Mouse (Mus musculus) liver, adult 2 months (tissue): ENCODE results near the gene Dnttip2. TPM values are rescaled to one million over a fixed set of nuclear protein-coding genes. Genes with fewer than 3 reads are reported as not detected.
"Not testable (repeated sequence)": the region's sequence is repeated elsewhere in the genome, so short reads cannot be mapped to it uniquely, and the experiment has no call there.

Experiments
- DNase-seq: peaks from one replicate; pipeline ENCODE4 v3.0.0-alpha.2; 2011; ENCODE audit warnings: low read depth, low spot score; ENCODE audit errors: extremely low read depth
- H3K27ac ChIP-seq: fragments of 200-500 bp; replicated peaks from 2 replicates; pipeline ENCODE4 v1.5.1; 2012; ENCODE audit warnings: low read depth, mild to moderate bottlenecking, control low read depth, inconsistent platforms, low read length; ENCODE audit not compliant: insufficient read depth
- H3K27me3 ChIP-seq: fragments of 200-500 bp; 2 replicates; pipeline ENCODE4 v1.6.1; 2012; ENCODE audit warnings: mild to moderate bottlenecking, moderate library complexity, low read length, inconsistent platforms; ENCODE audit not compliant: control insufficient read depth, insufficient read depth
- H3K36me3 ChIP-seq: fragments of 200-500 bp; 2 replicates; pipeline ENCODE4 v1.6.1; 2012; ENCODE audit warnings: low read length, inconsistent platforms; ENCODE audit not compliant: control insufficient read depth, insufficient read depth
- H3K4me1 ChIP-seq: fragments of 200-500 bp; 2 replicates; pipeline ENCODE4 v1.6.1; 2011; ENCODE audit warnings: low read length; ENCODE audit not compliant: control insufficient read depth, insufficient read depth
- H3K4me3 ChIP-seq: fragments of 200-500 bp; 2 replicates; pipeline ENCODE4 v1.5.1; 2011; ENCODE audit warnings: low read depth, mild to moderate bottlenecking, control low read depth, low read length, moderate library complexity; ENCODE audit not compliant: insufficient read depth
- H3K79me2 ChIP-seq: fragments of 200-500 bp; 2 replicates; pipeline ENCODE4 v1.6.1; 2012; ENCODE audit warnings: inconsistent platforms, mild to moderate bottlenecking, low read length, moderate library complexity; ENCODE audit not compliant: control insufficient read depth, insufficient read depth
- H3K9ac ChIP-seq: fragments of 200-500 bp; 2 replicates; pipeline ENCODE4 v1.6.1; 2012; ENCODE audit warnings: low read depth, mild to moderate bottlenecking, control low read depth, inconsistent platforms, low read length
- CTCF ChIP-seq: fragments of 200-500 bp; IDR thresholded peaks from 2 replicates; pipeline ENCODE4 v1.5.1; 2011; ENCODE audit warnings: low read depth, low read length, control low read depth
- POLR2A ChIP-seq: fragments of 200-500 bp; IDR thresholded peaks from 2 replicates; pipeline ENCODE4 v1.6.1; 2011; ENCODE audit warnings: low read length, control low read depth; ENCODE audit not compliant: insufficient read depth; ENCODE audit errors: extremely low read depth
- WGBS: fragments of 180-500 bp; shearing (Covaris S2); methylation state at CpG from one replicate; pipeline ENCODE4 v1.1.7; 2018; 5-methylcytosine and 5-hydroxymethylcytosine counted together
- polyA plus RNA-seq: library from polyadenylated mRNA; depleted of rRNA; stranded (reverse); fragments of >200 nt; gene quantifications from 2 replicates; pipeline ENCODE4 v1.2.3, GENCODE M21; 2012
- total RNA-seq: library from RNA; depleted of rRNA; stranded (reverse); fragments of >200 nt; gene quantifications from 2 replicates; pipeline ENCODE4 v1.2.3, GENCODE M21; 2014

Dnttip2 gene
- total and polyA plus RNA-seq, 2 experiments, result 3.6 to 17.7 TPM

- no peak overlapping the region for H3K9ac ChIP-seq
- H3K4me1 ChIP-seq, result peaks cover 1% of the 10 kb centered on the region; the same call in 1 of the 2 replicates
- no peak overlapping the region for H3K4me3 ChIP-seq
- peaks cover 25% of the 10 kb centered on the region for H3K36me3 ChIP-seq
- TF ChIP-seq POLR2A (no peak), CTCF (no peak)
- 80% methylated on average over 5 of the region's 5 CpGs for WGBS
- no peak overlapping the region for H3K27ac ChIP-seq
- no peak for DNase-seq
- no peaks in the 10 kb centered on the region for H3K27me3 ChIP-seq
- H3K79me2 ChIP-seq, result no peaks in the 10 kb centered on the region
Observed at GRCm38 (mm10) chr3:122287195-122287594, 13.0 kb downstream of the Dnttip2 start.

GRCm38 (mm10) chr3:122288613-122289195 is 14.5 kb downstream of the Dnttip2 start:
- 89% methylated on average over 5 of the region's 5 CpGs for WGBS
- H3K27me3 ChIP-seq, result no peaks in the 10 kb centered on the region
- no peaks in the 10 kb centered on the region for H3K79me2 ChIP-seq
- H3K4me3 ChIP-seq, result no peak overlapping the region
- H3K27ac ChIP-seq, result no peak overlapping the region
- H3K36me3 ChIP-seq, result peaks cover 12% of the 10 kb centered on the region
- no peak overlapping the region for H3K9ac ChIP-seq
- no peak for TF ChIP-seq POLR2A
- TF ChIP-seq CTCF, result no peak
- DNase-seq, result peak; percentile 36
- peaks cover 4% of the 10 kb centered on the region; the same call in 1 of the 2 replicates for H3K4me1 ChIP-seq

GRCm38 (mm10) chr3:122289344-122289743 is 15.2 kb downstream of the Dnttip2 start:
- not testable (repeated sequence) for DNase-seq, H3K4me1 ChIP-seq, H3K27me3 ChIP-seq, H3K9ac ChIP-seq, H3K79me2 ChIP-seq, H3K27ac ChIP-seq, H3K4me3 ChIP-seq, H3K36me3 ChIP-seq
- 87% methylated on average over 4 of the region's 4 CpGs for WGBS

GRCm38 (mm10) chr3:122290696-122291095 is 16.5 kb downstream of the Dnttip2 start:
- TF ChIP-seq POLR2A (no peak), CTCF (no peak)
- H3K27me3 ChIP-seq, result no peaks in the 10 kb centered on the region
- H3K27ac ChIP-seq, result 0 out of 2 replicates have a peak overlapping the region, but pooled peaks have one; percentile 29
- DNase-seq, result peak; percentile 60
- WGBS, result 70% methylated on average over 7 of the region's 7 CpGs
- H3K79me2 ChIP-seq, result no peaks in the 10 kb centered on the region
- H3K4me3 ChIP-seq, result no peak overlapping the region
- H3K4me1 ChIP-seq, result peaks cover 10% of the 10 kb centered on the region
- peaks cover under 1% of the 10 kb centered on the region for H3K36me3 ChIP-seq
- H3K9ac ChIP-seq, result no peak overlapping the region

- Histone ChIP-seq H3K4me3 (no peak overlapping the region), H3K9ac (no peak overlapping the region), H3K27ac (peak overlapping the region; percentile 60), H3K27me3 (no peaks in the 10 kb centered on the region), H3K4me1 (peaks cover 10% of the 10 kb centered on the region), H3K36me3 (no peaks in the 10 kb centered on the region), H3K79me2 (no peaks in the 10 kb centered on the region)
- DNase-seq, result no peak
- 51% methylated on average over 12 of the region's 12 CpGs for WGBS
- TF ChIP-seq CTCF (no peak), POLR2A (no peak)
Observed at GRCm38 (mm10) chr3:122291828-122292227, 17.6 kb downstream of the Dnttip2 start.
